Mouse (Mus musculus): ENCODE data around the gene Ankub1. TPM values are rescaled to one million over a fixed set of nuclear protein-coding genes. Genes with fewer than 3 reads are reported as not detected.
A peak's percentile ranks its signal among the peaks of the same experiment; 100 is the strongest.

Ankub1 gene
- total RNA-seq (2021): not detected
- long read RNA-seq, experiment 1: 0 reads
- long read RNA-seq, experiment 2: 0 reads

DNA sequence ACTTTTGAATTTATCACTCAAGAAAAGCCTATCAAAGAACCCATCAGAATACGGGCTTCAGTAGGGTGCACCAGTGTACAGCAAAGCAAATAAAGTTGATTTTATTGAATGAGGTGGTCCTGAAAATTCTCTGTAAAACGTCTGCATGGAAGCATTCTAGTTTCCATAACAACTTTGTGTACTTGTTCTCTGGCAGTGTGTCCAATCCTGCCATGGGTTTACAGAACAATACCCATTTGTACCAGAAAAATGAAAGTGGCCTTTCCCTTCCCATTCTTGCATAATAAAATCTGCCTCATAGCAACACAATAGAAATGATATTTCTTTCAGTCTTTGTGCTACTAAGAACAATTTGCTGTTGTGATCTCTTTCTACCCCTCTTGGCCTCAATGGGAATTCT, at the start of gene Ankub1:
Gene Ankub1, minus strand, starts transcription at position 81 of the 400 bp plus-strand sequence.
- DNase-seq (ENCODE audit: low spot score): no peak

DNA sequence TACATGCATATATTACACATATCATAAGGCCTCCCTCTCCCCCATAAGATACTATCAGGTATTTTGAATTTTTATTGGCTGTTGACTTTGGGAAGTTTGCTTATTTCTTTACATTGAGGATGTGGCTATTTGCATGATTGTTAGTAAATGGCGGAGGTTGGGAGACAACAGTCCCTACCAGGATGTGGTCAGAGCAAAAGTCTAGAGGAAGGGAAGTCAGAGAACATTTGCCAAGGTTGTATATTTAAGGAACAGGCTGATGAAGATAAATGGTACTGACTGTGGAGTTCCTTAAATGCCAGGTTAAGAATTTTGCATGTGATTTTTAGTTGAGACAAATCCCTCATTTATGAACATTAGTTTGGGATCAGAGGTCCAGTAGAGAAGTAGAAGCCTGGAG, 47.2 kb upstream of the Ankub1 start:
- no peak for DNase-seq (ENCODE audit: low spot score)

DNA sequence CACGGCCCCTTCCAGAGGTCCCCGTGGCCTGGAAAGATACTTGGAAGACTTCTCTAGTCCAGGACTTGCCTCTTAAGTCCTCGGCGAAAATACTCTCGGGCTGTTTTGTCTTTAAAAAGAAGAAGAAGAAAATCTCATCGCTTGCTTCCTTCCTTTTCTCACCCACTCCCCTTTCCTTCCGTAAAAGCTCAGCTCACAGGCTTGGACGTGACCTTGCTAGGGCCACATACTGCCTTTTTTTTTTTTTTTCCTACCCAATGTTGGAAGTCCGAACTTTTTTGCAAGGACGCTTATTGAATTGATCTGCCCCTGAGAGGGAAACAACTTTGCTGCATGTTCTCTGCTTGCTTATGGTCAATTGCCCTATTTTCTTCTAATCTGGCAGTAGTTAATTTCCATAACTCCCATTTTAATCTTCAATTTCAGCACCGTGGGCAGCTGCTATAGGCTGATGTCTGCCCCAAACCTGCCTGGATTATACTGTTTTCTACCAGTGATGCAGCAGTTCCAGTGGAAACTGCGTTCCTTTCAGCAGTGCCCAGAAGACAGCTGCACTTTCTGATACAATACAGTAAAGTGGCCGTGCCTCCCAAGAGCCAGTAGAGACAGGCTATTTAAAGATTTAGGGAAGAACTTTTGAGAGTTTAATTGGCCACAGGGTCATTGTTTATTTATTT, 44.0 kb upstream of the Ankub1 start:
- DNase-seq (ENCODE audit: low spot score): no peak

DNA sequence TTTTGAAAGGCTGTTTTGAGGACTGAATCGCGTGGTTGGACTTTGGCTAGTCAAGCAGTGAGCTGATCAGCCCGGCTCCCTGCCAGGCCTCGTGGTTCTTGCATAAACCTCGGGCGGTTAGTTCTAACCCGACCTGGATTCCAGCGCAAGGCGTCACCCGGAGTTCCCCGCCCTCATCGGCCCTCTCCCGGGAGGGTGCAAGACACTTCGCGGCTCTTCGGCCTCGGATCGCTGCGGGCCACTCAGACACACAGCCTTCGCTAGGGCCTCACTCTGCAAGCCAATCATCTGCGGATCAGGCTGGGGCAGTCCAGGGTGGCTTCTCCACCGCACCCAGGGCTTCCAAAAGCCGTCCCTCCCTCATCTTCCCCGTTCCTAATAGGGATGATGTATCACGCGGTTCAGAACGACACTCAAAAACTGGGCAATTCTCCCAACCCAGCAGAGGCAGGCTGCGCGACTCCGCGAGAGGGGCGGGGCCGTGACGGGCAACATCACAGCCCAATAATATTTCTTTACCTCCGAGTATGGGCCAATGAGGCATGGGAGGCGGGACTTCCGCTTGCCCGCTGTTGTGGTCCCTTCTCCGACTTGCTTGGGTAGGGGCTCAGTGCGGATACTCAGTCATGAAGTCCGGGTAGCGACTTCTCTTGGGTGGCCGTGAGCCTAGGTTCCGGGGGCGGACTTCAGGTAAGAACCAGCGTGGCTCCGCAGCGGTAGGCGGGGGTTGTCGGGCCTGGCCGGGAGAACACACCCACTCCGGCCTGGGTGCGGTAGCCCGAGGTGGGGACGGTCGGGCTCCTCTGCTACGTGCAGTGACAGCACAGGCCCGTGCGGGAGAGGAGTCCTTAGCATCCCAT, 43.1 kb upstream of the Ankub1 start, which contains the start of gene Rnf13:
Gene Rnf13, plus strand, starts transcription at position 552 of the 860 bp plus-strand sequence.
- DNase-seq (ENCODE audit: low spot score): peak; percentile 98

DNA sequence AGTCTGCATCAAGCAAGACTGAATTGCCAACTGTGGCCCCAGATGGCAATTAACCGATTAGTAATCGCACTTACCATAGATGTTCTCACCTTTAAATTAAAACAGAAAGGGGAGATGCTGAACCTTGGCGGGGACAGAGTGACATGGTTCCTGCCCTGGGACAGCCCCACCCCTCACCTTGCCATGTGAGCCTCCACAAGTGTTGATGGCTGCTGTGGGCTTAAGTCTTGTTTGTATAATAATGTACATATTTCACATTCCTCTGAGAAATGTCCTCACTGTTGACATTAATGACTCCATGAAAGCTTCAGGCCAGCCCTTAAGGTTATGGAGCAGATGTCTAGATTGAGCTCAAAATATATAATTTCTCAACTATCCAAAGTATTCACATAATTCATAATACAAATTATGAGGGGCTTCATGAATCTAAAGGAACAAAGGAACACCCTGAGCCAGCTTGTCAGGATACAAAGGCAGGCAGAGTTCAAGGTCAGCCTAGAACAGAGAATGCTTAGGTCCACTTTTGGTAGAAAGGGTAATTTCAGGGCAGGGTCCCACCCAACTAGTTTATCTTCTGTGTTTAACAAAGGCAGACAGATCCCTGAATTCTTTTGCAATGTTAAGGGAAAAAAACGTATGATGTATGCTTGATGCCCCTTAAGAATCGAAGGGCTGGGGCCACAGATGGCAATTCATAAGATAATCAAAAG, 39.8 kb upstream of the Ankub1 start:
- no peak for DNase-seq (ENCODE audit: low spot score)

DNA sequence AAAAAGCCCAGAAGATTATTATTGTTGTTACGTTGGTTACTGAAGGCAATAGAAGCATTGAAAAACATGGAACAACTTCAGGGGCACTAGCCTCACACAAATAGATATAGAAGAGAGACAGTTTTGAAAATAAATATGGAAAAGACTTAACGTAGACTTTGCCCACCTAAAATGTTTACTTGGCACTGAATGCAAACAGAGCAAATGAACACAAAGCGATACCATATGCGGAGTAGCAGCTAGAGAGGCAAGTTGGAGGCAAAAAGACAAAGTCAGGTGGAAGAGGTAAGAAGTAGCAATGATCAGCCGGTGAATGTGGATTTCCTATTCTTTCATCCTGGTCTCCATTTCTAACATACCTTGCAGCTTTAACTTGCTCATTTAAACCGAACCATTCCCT, 21.6 kb upstream of the Ankub1 start:
- DNase-seq (ENCODE audit: low spot score): no peak

DNA sequence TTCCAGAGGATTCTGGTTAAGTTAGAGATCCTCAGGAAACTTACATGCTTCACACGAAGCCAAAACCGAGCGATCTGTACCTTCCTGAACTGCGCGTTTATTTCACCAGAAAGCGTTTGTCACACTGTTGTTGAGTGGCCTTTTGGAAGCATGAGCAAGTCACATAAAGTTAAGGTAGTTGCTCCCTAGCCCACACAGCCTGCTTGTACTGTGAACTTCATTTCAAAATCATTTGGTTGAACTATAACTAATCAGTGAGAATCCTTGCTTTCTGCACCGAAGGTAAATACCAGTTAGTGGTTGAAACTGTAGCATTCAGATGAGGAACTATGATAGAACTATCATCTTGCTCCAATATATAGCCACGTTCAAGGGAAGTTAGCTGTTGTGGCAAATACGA, 4.2 kb upstream of the Ankub1 start:
- DNase-seq (ENCODE audit: low spot score): no peak

DNA sequence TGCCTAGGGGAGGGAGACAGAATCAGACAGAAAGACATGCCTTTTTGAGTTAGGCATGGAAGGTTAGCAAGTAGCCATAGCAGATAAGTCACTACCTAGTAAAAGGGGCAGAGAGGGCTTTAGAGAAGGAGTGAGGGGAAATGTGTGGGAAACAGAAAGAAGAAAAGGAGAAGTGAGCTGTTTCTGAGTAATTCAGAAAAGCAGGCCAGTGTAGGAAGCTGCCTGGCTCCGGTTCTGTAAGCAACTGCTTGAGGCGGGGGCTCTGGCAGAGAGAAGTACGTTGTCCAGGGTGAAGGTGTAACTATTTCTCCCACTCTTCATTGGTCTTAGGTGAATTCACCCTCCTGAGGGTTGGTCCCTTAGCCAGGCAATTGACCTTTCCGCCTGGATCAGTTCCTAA, 3.6 kb upstream of the Ankub1 start:
- DNase-seq (ENCODE audit: low spot score): no peak

DNA sequence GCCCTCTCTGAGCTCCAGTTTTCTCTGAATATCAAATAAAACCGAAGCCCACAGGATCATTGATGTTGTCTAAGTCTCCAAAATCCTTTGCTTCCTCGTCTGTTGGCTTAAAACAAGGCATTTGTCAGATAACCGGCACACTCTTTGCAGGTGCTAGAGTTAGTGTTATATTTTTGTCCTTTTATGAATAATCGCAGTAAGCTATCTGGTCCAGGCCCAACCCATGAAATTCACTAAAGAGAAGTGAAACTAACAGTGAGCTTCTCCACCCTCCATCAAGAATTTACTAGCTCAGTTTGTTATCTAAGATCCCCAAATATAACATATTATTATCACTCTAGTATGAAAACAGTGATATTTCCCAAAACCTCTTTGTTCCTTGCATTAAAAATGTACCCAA, 827 bp downstream of the Ankub1 start:
- no peak for DNase-seq (ENCODE audit: low spot score)

DNA sequence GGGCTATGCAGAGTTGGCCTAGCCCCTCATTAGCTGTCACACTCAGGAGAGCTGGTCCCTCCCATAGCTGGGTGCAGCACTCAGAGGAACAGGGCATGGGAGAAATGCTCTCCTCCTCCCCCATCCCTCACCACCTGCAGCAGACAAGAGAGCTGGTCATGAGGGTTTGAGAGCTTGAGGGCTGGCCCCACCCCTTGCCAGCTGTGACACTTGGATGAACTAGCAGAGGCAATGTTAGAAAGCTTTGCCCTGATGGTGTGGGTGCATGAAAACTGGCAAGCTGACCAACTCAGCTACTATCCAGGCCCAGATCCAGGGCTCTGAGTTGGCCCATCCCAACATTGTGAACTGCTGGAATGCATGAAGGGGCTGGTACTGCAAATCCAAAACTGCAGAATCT, 14.8 kb downstream of the Ankub1 start:
- DNase-seq (ENCODE audit: low spot score): no peak

DNA sequence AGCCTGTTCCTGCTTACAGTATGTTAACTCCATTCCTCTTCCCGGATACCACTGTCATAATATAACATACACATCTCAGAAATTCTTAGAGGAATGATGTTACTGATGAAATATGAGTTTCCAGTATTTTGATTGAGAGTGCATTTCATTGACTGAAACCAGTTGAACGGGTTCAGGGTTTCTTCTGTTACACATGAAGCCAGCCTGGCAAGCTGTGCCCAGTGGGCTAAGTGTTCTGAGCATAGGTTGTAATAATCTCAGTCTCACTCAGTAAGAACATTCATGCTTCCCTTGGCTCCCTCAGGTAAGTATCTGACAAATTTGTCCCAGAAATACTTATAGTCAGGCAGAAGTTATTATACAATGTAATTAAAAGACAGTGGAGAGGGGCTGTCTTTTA, 18.5 kb downstream of the Ankub1 start:
- DNase-seq (ENCODE audit: low spot score): no peak

DNA sequence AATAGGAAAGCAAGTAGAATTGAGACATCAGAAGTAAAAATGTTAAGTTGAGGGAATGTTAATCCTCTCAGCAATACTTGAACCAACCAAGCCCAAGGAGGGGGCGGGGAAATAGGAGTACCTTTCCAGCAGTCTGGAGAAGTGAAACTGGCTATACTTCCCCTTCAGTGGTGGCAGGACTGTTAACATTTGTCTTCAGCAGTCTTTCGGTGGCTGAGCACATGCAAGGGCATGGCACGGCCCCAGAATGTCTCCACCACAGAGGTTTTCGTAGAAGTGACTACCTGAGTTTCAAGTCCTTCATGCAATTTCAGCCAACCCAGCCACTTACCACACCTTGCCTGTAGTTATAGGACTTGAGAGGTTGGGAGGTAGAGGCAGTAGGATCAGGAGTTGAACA, 19.0 kb downstream of the Ankub1 start:
- peak; percentile 6 for DNase-seq (ENCODE audit: low spot score)

DNA sequence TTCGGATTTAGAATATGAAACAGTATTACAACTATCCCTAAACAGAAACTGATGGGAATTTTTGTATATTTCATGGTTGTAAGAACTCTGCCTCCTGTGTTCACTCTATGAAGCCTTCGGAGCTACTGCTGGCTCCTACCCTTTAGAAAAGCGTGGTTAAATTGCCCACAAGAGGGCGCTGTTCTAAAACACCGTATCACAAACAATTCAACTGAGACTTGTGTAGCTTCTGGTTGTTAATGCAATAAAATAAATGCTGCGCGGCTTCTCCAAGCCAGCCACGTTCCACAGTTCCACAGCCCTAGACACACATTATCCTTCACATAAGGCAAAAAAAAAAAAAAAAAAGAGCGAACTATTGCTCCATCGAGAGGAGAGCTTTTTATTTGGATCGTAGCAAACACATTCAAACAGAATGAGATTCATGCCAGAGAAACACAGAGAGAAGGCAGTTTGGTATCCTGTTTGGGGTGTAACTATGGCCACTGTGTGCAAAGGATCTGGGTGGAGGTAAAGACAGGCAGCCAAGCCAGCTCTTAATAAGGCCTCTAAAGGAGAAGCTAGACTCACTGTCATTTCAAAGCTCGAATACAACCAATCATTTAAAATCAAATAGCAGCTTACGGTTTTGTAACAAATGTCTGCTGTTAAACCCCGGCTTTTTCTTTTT, 25.4 kb downstream of the Ankub1 start:
- peak; percentile 77 for DNase-seq (ENCODE audit: low spot score)

DNA sequence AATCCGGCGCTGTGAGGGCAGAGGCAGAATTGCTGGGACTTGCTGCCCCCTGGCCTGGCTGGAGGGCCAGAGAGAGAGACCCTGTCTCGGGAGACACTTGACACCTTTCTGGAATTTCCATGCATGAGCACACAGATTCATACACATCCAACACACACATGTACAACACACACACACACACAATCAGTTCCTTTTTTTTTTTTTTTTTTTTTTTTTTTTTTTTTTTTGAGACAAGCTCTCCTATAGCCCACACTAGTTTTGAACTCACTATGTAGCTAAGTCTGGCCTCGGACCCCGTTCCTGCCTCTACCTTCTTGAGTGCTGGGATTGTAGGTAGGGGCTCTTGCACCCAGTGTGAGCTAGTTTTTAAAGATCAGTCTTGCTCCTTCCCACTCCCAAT, 26.7 kb downstream of the Ankub1 start:
- DNase-seq (ENCODE audit: low spot score): no peak

DNA sequence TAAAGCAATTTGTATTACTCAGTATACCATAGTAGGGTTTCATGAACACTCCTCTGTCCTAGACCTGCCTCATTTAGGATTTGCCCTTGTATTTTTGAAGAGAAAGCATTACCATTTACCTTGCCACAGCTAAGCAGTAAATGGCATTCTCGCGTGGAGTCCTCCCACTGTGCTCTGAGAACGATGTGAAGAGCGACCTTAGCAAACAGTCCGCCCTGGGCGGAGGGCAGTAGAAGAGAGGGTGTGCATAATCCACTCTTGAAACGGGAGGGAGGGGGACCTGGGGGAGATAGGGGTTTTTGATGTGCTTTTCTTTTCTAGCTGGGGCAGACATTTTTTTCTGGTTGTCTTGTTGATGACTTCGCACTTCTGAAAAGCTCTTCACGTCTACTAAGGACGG, 27.9 kb downstream of the Ankub1 start:
- no peak for DNase-seq (ENCODE audit: low spot score)

DNA sequence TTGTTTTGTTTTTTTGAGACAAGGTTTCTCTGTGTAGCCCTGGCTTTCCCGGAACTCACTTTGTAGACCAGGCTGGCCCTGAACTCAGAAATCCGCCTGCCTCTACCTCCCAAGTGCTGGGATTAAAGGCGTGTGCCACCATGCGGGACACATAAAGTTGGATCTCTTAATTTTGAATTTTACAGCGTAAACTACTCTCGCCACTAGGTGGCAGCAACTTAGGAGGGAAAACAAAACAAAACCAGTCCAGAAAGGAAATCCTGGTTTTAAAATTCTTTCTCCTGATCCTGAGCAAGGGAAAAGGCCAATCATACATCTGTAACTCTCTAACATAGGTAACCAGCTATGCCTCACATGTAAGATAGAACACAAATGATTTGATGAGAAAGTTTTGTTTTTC, 28.9 kb downstream of the Ankub1 start:
- DNase-seq (ENCODE audit: low spot score): peak; percentile 43

DNA sequence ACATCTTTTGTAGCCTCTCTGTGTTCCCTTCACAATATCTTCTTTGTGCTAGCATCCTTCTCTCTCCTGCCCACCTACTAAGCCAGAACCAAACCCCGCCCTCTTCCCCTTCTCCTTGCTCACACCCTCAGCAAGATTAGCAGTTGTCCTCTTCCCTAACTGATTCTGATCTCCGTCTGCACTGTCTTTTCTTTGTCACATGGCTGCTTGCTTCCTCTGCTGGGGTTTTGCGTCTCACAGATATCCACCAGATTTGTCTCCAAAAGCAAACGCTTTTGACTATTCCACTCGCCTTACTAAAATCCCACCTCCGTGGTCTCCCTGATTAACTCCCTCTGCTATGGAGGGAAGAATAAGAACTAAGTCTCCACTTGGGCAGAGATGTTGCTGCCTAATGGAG, 34.0 kb downstream of the Ankub1 start:
- no peak for DNase-seq (ENCODE audit: low spot score)

DNA sequence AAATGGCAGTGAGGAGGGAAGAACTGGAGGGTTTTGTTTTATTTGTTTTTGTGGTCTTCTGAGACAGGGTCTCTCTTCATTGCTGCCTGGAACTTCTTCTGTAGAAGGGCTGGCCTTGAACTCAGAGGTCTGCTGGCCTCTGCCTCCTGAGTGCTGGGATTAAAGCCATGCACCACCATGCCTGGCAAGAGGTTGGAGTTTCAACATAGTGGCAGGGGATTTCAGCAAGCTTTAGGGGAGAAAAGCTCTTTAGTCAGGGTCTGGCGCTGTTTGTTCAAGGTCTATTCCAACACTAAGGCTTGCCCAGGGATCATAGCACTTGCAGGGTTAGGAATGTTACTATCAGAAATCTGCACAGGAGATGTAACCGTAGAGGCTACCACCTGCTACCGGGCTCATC, 39.0 kb downstream of the Ankub1 start:
- no peak for DNase-seq (ENCODE audit: low spot score)

DNA sequence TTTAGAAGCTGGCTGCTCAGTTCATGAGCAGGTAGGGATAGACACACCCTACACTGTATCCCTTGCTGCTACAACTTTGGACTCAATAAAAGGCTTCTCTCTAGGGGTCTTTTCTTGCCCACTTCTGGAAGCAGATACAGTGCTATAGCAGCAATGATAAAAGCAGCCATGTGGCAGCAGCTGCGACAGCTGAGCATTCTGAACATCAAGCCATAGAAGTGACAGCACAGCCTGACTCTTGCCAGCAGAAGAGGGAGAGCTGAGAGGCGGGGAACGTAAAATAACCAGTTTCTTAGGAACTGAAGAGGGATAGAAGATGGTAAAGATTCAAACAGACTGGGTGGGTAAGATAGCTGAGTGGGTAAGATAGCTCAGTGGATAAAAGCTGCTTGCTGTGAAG, 40.1 kb downstream of the Ankub1 start:
- no peak for DNase-seq (ENCODE audit: low spot score)

DNA sequence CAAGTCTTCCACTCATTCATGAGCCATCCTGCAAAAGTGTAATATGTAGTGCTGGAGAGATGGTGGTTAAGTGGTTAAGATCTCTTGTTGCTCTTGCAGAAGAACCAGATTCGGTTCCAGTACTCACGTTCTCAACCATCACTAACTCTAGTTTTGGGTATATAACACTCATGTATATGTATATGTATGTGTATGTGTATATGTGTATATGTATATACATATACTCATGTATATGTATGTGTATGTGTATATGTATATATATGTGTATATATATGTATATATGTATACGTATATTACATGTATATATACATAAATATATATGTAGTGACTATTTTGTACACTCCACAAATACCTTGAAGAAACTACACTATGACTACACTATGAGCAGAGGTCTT, 40.7 kb downstream of the Ankub1 start:
- DNase-seq (ENCODE audit: low spot score): no peak

DNA sequence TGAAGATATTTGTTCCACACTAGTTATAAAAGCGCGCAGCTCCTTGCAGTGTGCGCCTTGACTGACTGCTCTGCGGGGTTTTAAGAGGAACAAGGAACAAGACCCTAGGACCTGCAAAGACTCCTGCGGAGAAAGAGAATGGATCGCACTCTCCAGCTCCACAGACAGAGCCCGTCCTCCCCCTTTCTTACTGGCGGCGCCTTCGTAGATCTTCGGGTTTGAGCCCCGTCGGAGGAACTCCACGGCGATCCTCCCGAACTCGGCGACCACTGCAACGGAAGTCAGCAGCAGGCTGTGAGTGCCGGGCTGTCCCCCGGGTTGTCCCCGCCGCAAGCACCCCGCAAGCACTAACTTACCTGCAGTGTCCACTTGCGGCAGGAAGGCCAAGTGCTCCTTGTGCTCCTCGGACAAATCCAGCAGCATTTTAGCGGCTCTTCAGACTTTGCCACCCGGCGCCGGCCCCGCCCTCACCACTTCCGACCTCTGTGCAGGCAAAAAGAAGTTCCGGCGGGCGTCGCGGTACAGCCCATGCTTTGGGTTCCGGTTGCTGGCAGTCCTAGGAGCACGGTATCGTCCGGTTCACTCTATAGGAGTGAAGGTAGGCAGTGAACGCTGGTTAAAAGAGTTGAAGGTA, 41.3 kb downstream of the Ankub1 start, which contains the start of gene Commd2:
Gene Commd2, minus strand, starts transcription at position 485 of the 634 bp plus-strand sequence.
- peak; percentile 88 for DNase-seq (ENCODE audit: low spot score)
